Mouse (Mus musculus) spleen, postnatal 4 days (tissue): ENCODE results near the gene Itga2b.
"Not testable (repeated sequence)": the region's sequence is repeated elsewhere in the genome, so short reads cannot be mapped to it uniquely, and the experiment has no call there.

Source experiments
- DNase-seq, 2 experiments: peaks; one replicate each; pipeline ENCODE4 v3.0.0; 2022; ENCODE audit warnings: low spot score in 2 of 2

Gene Itga2b

GRCm38 (mm10) chr11:102411061-102411460, 58.9 kb downstream of the Itga2b start:
- DNase-seq: no peak

- not testable (repeated sequence) for DNase-seq
Observed at GRCm38 (mm10) chr11:102410345-102410744, 59.6 kb downstream of the Itga2b start.

- DNase-seq: no peak
Observed at GRCm38 (mm10) chr11:102409795-102410330, 60.1 kb downstream of the Itga2b start.

DNA sequence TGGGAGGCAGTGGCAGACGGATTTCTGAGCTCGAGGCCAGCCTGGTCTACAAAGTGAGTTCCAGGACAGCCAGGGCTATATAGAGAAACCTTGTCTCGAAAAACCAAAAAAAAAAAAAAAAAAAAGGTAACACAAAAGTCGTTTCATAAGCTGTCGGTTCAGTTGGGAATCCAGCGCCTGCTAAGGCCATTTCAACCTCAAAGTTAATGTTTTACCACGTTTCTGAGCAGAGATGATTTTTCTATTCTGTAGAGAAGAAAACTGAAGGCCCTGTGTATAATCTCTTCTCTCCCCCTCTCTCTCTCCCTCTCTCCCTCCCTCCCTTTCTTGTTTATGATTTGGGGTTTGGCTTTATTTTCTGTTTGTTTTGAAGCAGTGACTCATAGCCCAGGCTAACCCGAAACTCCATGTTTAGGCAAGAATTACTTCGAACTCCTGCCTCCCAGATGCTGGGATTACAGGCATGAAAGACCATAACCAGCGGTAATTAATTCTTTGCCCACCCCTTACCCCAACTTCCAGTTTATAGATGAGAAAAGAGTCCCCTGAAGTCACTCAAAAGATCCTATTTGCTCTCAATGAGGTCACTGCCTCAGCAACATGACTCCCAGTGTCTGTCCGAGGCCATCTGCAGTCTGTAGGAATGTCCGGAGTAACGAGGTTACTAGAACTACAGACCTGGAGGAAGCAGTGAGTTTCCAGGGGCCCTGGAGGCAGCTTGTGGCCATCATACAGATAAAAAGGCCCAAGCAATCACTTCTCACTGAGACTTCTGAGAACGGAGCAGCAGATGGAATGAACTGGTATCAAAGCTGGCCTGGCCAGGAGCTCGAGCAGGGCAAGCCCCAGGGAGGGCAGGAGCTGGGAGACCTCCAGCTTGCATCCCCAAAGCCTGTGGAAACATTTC, 60.8 kb downstream of the Itga2b start:
- DNase-seq: no peak

GRCm38 (mm10) chr11:102408344-102408876, 61.5 kb downstream of the Itga2b start:
- peak; percentile 96 for DNase-seq

- DNase-seq: no peak
Observed at GRCm38 (mm10) chr11:102407834-102408215, 62.1 kb downstream of the Itga2b start, which contains the start of gene Slc25a39. Gene Slc25a39, minus strand, starts transcription at chr11:102407946.

GRCm38 (mm10) chr11:102406900-102407833, 62.8 kb downstream of the Itga2b start:
- peak; percentile 97 to 99 for DNase-seq

DNA sequence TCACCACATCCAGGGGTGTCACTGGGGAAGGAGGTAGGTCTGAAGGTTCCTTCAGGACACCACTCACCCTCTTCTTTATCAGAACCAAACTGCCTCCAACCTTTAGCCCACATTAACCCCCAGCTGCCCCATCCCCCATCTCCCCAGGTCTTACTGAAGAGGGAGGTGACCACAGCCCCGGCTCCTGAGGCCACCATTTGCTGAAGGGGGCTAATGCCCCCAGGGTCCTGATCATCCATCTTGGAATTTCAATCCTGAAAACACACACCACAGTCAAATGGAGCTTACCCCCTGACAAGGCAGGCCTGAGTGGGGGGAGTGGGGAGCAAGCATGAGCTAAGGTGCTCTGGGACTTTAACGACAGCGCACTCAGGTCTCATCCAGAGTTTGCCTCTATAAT, 63.5 kb downstream of the Itga2b start:
- DNase-seq: peak in 1 of 2 experiments; percentile 67

DNA sequence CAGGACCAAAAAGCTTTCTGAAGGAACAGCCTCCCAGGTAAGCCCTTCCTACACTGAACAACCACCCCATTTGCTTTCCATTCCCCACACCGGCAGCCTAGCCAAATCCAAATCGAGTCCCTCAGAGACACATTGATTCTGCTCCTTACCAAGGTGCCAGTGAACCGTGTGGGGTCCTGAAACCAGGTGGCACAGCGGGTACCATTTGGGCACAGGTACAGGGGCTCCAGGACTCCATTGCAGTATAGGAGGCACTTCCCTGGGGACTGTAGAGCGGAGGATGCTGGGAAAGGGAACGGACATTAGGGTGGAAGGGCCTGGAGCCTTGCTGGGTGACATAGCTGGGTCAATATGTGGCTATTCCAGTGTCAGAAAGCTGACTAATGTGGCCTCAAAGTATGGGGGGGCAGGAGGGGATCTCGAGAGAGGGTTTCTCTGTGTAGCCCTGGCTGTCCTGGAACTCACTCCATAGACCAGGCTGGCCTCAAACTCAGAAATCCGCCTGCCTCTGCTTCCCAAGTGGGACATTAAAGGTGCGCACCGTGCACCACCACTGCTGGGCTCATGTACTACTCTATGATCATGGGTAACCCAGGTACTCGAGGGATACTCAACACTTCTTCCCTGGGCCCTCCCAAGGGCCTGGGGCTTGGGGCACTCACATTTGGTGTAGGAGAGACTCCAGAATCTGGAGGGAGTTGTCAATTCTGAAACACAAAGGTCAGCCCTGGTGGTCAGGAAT, 64.2 kb downstream of the Itga2b start:
- no peak for DNase-seq

DNA sequence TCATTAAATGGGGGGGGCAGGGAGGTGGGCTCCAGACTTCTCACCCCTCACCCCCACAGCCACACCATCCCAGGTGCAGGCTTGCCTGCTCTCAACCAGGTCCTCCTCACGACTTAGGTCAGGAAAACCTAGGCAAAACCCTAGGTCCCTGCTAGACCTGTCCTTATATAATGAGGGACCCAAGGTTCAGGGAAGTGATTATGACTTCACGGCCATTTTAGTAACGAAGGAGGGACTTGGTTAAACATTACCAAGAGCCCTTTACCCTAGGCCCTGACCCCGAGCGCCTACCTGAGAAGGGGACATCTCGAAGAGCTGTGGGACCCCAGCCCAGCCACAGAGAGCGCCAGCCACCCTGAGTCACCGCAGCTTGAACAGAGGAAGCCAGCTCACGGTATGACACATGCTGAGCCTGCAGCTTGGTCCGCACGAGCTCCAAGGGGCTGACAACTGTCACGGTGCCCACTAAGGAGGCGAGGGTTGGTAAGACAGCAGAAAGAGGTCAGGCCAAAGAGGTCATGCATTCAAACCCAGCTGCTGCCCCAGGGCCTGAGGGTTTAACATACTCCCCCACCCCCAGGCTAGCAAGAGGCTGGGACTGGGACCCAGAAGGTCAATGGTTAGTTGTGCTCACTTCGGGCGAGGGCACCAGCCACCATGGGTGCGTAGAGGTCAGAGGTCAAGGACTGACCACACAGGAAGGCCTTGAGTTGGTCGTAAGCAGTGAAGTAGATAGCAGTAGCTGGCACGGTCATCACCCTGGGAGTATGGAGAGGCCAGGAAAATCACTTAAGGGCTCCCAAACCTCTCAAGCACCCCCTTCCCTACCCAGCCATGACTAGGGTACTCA, 65.5 kb downstream of the Itga2b start:
- no peak for DNase-seq

GRCm38 (mm10) chr11:102403657-102404056, 66.3 kb downstream of the Itga2b start:
- no peak for DNase-seq
